Mouse (Mus musculus): ENCODE measurements around the gene Frmd5. TPM values are rescaled to one million over a fixed set of nuclear protein-coding genes. Genes with fewer than 3 reads are reported as not detected.
A peak's percentile ranks its signal among the peaks of the same experiment; 100 is the strongest.

The Frmd5 gene
- polyA plus RNA-seq, 1 experiment from 2014 or later: 1.5 TPM

- Histone ChIP-seq H3K4me3 (ENCODE audit: low read depth, low read length) (no peak overlapping the region), H3K27ac (replicated peaks) (no peak overlapping the region), H3K4me1 (replicated peaks; ENCODE audit: control insufficient read depth, insufficient read depth) (no peaks in the 10 kb centered on the region), H3K36me3 (ENCODE audit: control insufficient read depth, insufficient read depth, low read length) (no peaks in the 10 kb centered on the region), H3K4me2 (replicated peaks; ENCODE audit: low read depth) (no peak overlapping the region), H3K9me3 (ENCODE audit: control insufficient read depth, low read length) (no peaks in the 10 kb centered on the region), H3K9ac (ENCODE audit: low read length) (no peak overlapping the region), H3K27me3 (ENCODE audit: control insufficient read depth, insufficient read depth, low read length) (no peaks in the 10 kb centered on the region)
- ATAC-seq (ENCODE audit: low FRiP score, low TSS enrichment): no peak
- DNase-seq (ENCODE audit: low spot score): no peak
- WGBS: 65% methylated on average over 2 of the region's 2 CpGs
- TF ChIP-seq EP300 (optimal IDR thresholded peaks at IDR 0.05): no peak
- TF ChIP-seq CTCF (IDR thresholded peaks at IDR 0.05; ENCODE audit: low read depth): no peak
Observed at GRCm38 (mm10) chr2:121705756-121706155, 101.1 kb downstream of the Frmd5 start.

DNA sequence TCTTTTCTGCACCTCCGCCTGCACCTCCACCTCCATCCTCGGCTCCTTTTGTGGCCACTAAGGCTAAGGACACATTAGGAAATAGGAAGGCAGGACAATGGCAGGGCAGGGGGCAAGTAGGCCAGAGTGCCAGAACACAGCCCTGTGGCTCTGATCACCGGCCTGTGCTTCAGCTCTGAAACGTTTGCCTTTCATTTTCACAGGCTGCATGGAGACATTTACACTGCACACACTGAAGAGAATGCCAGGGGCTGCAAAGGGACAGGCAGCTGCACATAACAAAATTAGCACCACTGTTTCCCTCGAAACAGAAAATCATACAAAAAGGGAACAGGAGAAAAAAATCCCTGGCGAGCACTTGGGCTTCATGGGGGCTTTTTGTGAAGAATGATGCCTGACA, 107.6 kb downstream of the Frmd5 start:
- ATAC-seq (ENCODE audit: low FRiP score, low TSS enrichment): no peak
- no peaks in the 10 kb centered on the region for H3K36me3 ChIP-seq (ENCODE audit: control insufficient read depth, insufficient read depth, low read length)
- WGBS: 54% methylated on average over 6 of the region's 6 CpGs

DNA sequence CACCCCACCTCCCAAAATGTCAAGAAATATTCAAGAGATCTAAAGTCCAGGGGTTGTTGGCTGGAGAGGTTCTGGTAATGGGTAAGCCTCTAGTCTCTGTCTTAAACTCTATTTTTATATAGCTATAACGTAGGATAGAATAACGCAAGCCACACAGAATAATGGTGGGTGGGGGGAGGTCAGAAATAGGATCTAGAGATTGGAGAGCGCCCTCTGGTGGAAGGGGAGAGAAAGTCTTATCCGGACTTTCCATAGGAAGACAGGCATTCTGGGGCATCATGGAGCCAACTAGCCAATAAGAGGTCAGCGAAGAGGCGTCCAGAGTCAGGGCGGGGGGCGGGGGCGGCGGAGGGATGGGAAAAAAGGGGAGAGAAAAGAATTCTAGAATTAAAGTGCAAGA, 111.5 kb downstream of the Frmd5 start:
- H3K27ac ChIP-seq (replicated peaks): no peak overlapping the region
- H3K4me1 ChIP-seq (replicated peaks; ENCODE audit: control insufficient read depth, insufficient read depth): no peaks in the 10 kb centered on the region
- TF ChIP-seq CTCF (IDR thresholded peaks at IDR 0.05; ENCODE audit: low read depth) (peak; percentile 63), EP300 (optimal IDR thresholded peaks at IDR 0.05) (no peak)
- H3K4me3 ChIP-seq (ENCODE audit: low read depth, low read length): no peak overlapping the region
- no peaks in the 10 kb centered on the region for H3K27me3 ChIP-seq (ENCODE audit: control insufficient read depth, insufficient read depth, low read length)
- H3K36me3 ChIP-seq (ENCODE audit: control insufficient read depth, insufficient read depth, low read length): no peaks in the 10 kb centered on the region
- no peak overlapping the region for H3K4me2 ChIP-seq (replicated peaks; ENCODE audit: low read depth)
- ATAC-seq (ENCODE audit: low FRiP score, low TSS enrichment) (no peak), DNase-seq (ENCODE audit: low spot score) (no peak)
- no peaks in the 10 kb centered on the region for H3K9me3 ChIP-seq (ENCODE audit: control insufficient read depth, low read length)
- no peak overlapping the region for H3K9ac ChIP-seq (ENCODE audit: low read length)
- 74% methylated on average over 10 of the region's 10 CpGs for whole genome bisulfite sequencing

More for the DNA sequence above, 107.6 kb downstream of the Frmd5 start:
- Histone ChIP-seq H3K9me3 (ENCODE audit: control insufficient read depth, low read length) (no peaks in the 10 kb centered on the region), H3K27me3 (ENCODE audit: control insufficient read depth, insufficient read depth, low read length) (no peaks in the 10 kb centered on the region), H3K9ac (ENCODE audit: low read length) (no peak overlapping the region), H3K27ac (replicated peaks) (no peak overlapping the region), H3K4me3 (ENCODE audit: low read depth, low read length) (no peak overlapping the region), H3K4me2 (replicated peaks; ENCODE audit: low read depth) (no peak overlapping the region), H3K4me1 (replicated peaks; ENCODE audit: control insufficient read depth, insufficient read depth) (no peaks in the 10 kb centered on the region)
- no peak for DNase-seq (ENCODE audit: low spot score)
- no peak for TF ChIP-seq CTCF (IDR thresholded peaks at IDR 0.05; ENCODE audit: low read depth)
- TF ChIP-seq EP300 (optimal IDR thresholded peaks at IDR 0.05): no peak

GRCm38 (mm10) chr2:121688107-121688506, 118.8 kb downstream of the Frmd5 start:
- TF ChIP-seq EP300 (optimal IDR thresholded peaks at IDR 0.05): no peak
- no peak for TF ChIP-seq CTCF (IDR thresholded peaks at IDR 0.05; ENCODE audit: low read depth)
- WGBS: 71% methylated on average over 2 of the region's 2 CpGs
- H3K4me1 ChIP-seq (replicated peaks; ENCODE audit: control insufficient read depth, insufficient read depth): no peaks in the 10 kb centered on the region

DNA sequence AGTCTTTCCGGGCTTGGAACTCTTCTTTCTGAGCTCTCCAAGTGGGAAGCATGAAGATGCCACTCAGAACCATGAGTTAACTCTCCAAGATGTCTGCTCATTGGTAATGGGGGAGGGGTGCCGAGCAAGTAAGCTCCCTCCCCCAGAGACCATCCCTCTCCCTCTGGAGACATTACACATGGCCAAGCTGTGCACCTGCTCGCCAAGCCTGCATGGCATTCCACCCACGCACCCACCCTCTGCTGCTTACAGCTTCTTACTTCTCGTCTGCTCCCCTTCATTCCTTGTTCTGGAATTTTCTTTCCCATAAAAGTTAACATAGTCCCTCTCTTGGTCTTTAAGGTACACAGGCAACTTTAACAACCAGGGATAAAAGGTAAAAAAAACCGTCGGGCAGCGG, 123.3 kb downstream of the Frmd5 start:
- 86% methylated on average over 8 of the region's 8 CpGs for WGBS
- Histone ChIP-seq H3K36me3 (ENCODE audit: control insufficient read depth, insufficient read depth, low read length) (no peaks in the 10 kb centered on the region), H3K27ac (replicated peaks) (no peak overlapping the region), H3K9ac (ENCODE audit: low read length) (no peak overlapping the region), H3K4me2 (replicated peaks; ENCODE audit: low read depth) (no peak overlapping the region), H3K4me1 (replicated peaks; ENCODE audit: control insufficient read depth, insufficient read depth) (no peaks in the 10 kb centered on the region), H3K9me3 (ENCODE audit: control insufficient read depth, low read length) (no peaks in the 10 kb centered on the region), H3K27me3 (ENCODE audit: control insufficient read depth, insufficient read depth, low read length) (no peaks in the 10 kb centered on the region), H3K4me3 (ENCODE audit: low read depth, low read length) (no peak overlapping the region)
- ATAC-seq (ENCODE audit: low FRiP score, low TSS enrichment): no peak
- DNase-seq (ENCODE audit: low spot score): no peak
- no peak for TF ChIP-seq EP300 (optimal IDR thresholded peaks at IDR 0.05)

More at GRCm38 (mm10) chr2:121688107-121688506, 118.8 kb downstream of the Frmd5 start:
- ATAC-seq (ENCODE audit: low FRiP score, low TSS enrichment) (peak; percentile 64; the same call in 1 of the 2 replicates), DNase-seq (ENCODE audit: low spot score) (peak; percentile 36)
- Histone ChIP-seq H3K9me3 (ENCODE audit: control insufficient read depth, low read length) (no peaks in the 10 kb centered on the region), H3K4me2 (replicated peaks; ENCODE audit: low read depth) (no peak overlapping the region), H3K4me3 (ENCODE audit: low read depth, low read length) (no peak overlapping the region), H3K27me3 (ENCODE audit: control insufficient read depth, insufficient read depth, low read length) (no peaks in the 10 kb centered on the region), H3K27ac (replicated peaks) (no peak overlapping the region), H3K36me3 (ENCODE audit: control insufficient read depth, insufficient read depth, low read length) (no peaks in the 10 kb centered on the region), H3K9ac (ENCODE audit: low read length) (no peak overlapping the region)

- Histone ChIP-seq H3K9ac (ENCODE audit: low read length) (no peak overlapping the region), H3K27ac (replicated peaks) (no peak overlapping the region), H3K27me3 (ENCODE audit: control insufficient read depth, insufficient read depth, low read length) (no peaks in the 10 kb centered on the region), H3K9me3 (ENCODE audit: control insufficient read depth, low read length) (no peaks in the 10 kb centered on the region), H3K4me2 (replicated peaks; ENCODE audit: low read depth) (no peak overlapping the region), H3K4me3 (ENCODE audit: low read depth, low read length) (no peak overlapping the region), H3K36me3 (ENCODE audit: control insufficient read depth, insufficient read depth, low read length) (no peaks in the 10 kb centered on the region), H3K4me1 (replicated peaks; ENCODE audit: control insufficient read depth, insufficient read depth) (no peaks in the 10 kb centered on the region)
- 90% methylated on average over 3 of the region's 3 CpGs for WGBS
- no peak for DNase-seq (ENCODE audit: low spot score)
- TF ChIP-seq EP300 (optimal IDR thresholded peaks at IDR 0.05) (no peak), CTCF (IDR thresholded peaks at IDR 0.05; ENCODE audit: low read depth) (no peak)
- ATAC-seq (ENCODE audit: low FRiP score, low TSS enrichment): no peak
Observed at GRCm38 (mm10) chr2:121682361-121682760, 124.5 kb downstream of the Frmd5 start.

Measured in stomach, postnatal 0 days (tissue).